Mouse (Mus musculus): ENCODE results near the gene Sema6d. TPM values are rescaled to one million over a fixed set of nuclear protein-coding genes. Genes with fewer than 3 reads are reported as not detected.

The Sema6d gene
- total RNA-seq, 4 experiments from 2014 or later = 53.5 to 59.6 (median 57.7) TPM

DNA sequence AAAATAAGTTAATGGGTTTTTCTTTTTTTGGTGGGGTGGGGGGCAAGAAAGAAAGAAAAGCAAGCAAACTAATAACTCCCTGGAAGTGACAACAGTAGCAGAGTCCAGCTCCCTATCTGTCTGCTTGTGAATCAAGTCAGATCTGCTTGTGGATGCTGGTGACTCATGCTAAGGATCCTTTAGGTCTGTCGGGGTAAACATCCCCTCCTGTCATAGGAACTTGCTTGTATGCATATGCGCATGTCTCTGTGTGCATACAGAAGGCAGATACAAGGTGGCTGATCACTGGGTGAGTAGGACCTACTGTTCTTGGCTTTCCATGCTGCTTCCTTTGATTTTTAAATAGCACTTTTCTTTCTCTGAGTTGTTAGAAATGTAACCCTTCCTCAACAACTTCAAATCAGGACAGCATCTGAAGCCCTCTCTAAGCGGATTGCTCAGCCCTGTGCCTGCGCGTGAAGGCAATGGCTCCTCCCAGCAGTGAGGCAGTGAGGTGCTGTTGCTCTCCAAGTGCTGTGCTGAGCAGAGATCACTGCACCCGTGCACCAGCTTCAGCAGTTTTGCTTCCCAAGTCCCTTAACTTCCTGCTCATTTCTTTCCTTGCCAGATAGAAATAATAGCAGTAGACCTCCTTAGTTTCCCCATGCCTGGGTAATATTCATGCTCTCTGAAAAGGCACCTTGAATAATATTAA is 550.9 kb downstream of the Sema6d start:
- DNase-seq (ENCODE audit: low spot score in 2 of 2) = no peak

DNA sequence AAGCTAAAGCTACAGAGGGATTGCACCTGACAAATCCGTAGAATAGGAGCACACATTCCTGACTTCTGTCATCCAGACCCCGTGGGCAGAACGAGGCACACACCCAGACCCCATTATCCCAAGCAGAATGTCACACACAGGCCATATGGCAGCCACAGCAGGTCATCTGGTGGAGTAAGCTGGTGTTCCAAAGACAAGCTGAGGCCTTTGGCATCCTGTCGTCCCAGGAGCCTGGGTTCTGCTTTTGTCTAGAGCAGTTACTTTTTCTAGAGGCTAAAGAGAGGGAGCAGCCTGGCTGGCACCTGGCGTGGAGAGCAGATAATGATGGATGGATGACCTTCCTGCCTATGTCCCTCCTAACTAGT is 551.4 kb downstream of the Sema6d start:
- DNase-seq (ENCODE audit: low spot score in 2 of 2) = no peak

DNA sequence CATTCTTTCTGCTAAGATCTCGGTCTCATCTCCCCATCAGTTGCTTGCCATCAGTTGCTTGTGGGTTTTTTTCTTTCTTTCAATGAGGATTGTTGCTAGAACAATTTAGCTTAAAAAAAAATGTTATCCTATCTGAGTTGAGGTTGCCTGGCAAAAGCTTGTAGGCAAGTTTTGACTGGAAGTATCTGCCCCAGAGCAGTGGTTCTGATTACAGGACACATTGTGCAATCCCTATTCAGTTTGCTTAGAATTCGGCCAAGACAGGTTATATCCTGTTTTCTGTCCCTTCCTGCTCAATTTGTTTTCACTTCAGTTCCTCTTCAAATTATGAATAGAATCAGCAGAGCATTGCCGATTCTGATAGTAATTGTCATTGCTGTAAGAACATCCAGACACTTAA is 552.4 kb downstream of the Sema6d start:
- DNase-seq (ENCODE audit: low spot score in 2 of 2) = no peak

DNA sequence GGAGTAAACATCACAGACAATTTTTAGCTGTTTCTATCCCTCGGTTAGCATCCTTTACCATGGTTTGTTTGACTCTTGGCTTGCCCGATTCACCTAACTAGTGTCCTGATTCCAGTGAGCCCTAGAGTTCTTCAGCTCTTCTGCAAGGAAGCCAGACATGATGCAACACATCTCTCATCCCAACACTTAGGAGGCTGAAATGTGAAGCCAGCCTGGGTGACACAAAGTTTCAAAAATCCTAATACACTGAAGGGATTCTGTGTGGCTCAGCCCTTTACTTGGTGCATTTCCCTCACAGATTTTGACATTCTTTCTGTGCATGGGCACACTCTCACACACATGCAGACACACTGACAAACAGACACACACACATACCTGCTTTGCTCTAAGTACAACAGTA is 560.8 kb downstream of the Sema6d start:
- DNase-seq (ENCODE audit: low spot score in 2 of 2) = no peak

DNA sequence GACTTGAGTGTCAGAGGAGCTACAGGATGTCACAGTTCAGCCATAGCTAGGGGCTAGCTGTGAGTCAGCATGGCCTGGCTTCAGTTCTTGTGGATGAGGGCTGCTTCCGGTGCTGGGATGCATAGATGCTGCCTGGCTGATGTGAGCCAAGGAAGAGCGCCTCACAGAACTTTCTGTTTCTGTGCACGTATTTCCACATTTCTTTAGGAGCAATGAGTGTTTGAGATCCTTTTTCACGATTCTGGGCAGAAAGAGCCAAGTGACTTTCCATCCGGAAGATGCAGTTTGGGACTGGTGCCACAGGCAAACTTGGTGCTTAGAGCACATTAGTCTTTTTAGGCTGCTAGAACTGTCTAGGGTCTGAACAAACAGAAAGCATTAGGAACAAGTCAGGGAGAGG is 561.4 kb downstream of the Sema6d start:
- no peak for DNase-seq (ENCODE audit: low spot score in 2 of 2)

- no peak for DNase-seq (ENCODE audit: low spot score in 2 of 2)
Measured at GRCm38 (mm10) chr2:124653161-124653560, 563.4 kb downstream of the Sema6d start.

GRCm38 (mm10) chr2:124657358-124657757 is 567.6 kb downstream of the Sema6d start:
- DNase-seq (ENCODE audit: low spot score in 2 of 2) = no peak

DNA sequence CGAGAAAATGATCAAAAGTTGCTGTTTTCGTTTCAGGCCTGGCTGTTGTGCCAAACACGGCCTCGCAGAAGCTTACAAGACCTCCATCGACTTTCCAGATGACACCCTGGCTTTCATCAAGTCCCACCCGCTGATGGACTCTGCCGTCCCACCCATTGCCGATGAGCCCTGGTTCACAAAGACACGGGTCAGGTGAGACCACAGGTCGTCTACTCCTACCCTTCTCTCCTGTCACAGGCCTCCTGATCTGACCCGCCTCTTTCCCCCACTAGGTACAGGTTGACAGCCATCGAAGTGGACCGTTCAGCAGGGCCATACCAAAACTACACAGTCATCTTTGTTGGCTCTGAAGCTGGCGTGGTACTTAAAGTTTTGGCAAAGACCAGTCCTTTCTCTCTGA is 568.6 kb downstream of the Sema6d start:
- no peak for DNase-seq (ENCODE audit: low spot score in 2 of 2)

GRCm38 (mm10) chr2:124659601-124660000 is 569.8 kb downstream of the Sema6d start:
- DNase-seq (ENCODE audit: low spot score in 2 of 2) = no peak

DNA sequence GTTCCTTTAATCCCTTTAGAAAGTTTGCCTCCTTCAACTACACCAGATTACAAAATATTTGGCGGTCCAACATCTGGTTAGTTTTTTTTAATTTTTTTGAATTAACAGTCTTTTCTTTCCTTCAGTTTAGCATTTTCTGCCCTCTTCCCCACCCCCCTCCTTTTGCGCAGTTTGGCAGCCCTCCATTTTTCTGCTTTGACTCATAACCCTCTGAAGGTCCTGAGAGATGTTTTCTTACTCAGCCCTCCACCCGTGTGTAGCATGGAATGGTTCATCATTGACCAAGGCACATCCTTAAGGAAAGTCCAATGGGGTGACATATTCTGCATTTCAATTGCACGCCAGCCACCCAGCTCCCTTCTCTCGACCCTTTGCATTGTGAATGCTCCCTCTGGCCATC is 570.9 kb downstream of the Sema6d start:
- DNase-seq (ENCODE audit: low spot score in 2 of 2) = no peak

- DNase-seq (ENCODE audit: low spot score in 2 of 2) = no peak
Measured at GRCm38 (mm10) chr2:124661316-124661715, 571.5 kb downstream of the Sema6d start.

GRCm38 (mm10) chr2:124662257-124662656 is 572.5 kb downstream of the Sema6d start:
- DNase-seq (ENCODE audit: low spot score in 2 of 2) = no peak

DNA sequence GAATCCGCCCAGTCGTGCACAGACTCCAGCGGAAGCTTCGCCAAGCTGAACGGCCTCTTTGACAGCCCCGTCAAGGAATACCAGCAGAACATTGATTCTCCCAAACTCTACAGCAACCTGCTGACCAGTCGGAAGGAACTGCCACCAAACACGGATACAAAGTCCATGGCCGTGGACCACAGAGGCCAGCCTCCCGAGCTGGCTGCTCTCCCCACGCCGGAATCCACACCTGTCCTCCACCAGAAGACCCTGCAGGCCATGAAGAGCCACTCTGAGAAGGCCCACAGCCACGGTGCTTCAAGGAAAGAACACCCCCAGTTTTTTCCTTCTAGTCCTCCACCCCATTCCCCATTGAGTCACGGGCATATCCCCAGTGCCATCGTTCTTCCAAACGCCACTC is 574.4 kb downstream of the Sema6d start:
- no peak for DNase-seq (ENCODE audit: low spot score in 2 of 2)

DNA sequence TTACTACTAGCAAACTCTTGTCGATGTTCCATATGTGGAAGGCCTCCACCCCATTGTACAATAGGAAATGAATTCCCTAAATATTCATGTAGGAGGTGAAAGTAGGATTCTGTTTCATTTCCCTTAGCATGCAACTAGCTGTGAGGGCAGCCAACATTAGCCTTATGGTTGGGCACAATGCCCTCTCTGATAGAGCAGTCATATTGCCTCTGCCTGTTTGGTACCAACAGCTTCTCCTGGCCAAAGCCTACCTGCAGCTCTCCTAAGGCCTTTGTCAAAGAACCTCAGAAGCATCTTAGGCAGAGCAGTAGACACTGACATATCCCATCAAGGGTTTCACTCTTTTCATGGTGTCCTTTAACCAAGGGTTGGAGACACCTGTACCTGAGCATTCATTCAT is 578.7 kb downstream of the Sema6d start:
- DNase-seq (ENCODE audit: low spot score in 2 of 2) = no peak

DNA sequence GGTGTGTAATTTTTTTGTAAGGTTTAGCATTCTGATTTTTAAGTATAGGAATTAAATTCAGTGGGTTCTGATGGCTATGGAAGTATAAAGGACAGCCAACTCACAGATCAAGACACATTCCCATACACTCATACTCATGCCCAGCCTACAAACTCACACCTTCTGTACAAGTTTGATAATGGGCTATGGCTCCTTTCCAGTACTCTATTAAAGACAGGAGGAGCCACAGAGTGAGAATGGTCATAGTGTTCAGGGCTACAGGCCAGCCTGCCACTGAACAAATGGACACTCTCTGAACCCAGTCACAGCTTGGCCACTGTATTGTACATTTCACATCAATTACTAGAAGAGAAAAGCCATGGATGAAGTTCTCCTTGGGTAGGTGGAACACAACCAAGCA is 583.3 kb downstream of the Sema6d start:
- no peak for DNase-seq (ENCODE audit: low spot score in 2 of 2)

- no peak for DNase-seq (ENCODE audit: low spot score in 2 of 2)
Measured at GRCm38 (mm10) chr2:124684481-124684901, 594.7 kb downstream of the Sema6d start.

- DNase-seq (ENCODE audit: low spot score in 2 of 2) = no peak
Measured at GRCm38 (mm10) chr2:124690372-124690771, 600.6 kb downstream of the Sema6d start.

DNA sequence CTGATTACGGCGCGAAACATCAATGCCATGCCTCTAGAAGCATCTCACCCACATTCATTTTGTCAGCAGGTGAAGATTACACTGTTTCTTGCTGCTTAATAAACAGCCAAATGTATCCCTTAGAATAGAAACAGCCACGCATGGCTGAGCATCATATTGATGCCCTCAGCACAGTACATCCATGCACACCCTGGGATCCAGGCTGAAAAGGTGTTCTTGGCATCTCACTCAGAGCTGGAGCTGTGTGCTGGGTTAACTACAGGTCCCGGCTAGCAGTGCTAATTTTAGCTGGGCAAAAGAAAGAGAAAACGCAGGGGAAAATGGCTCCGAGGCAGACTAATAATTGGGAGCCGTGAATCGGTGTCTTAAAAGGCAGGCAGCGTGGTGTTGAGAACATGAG is 612.9 kb downstream of the Sema6d start:
- DNase-seq (ENCODE audit: low spot score in 2 of 2) = no peak

GRCm38 (mm10) chr2:124704922-124705321 is 615.2 kb downstream of the Sema6d start:
- DNase-seq (ENCODE audit: low spot score in 2 of 2) = no peak

- DNase-seq (ENCODE audit: low spot score in 2 of 2) = no peak
Measured at GRCm38 (mm10) chr2:124705806-124706205, 616.0 kb downstream of the Sema6d start.

DNA sequence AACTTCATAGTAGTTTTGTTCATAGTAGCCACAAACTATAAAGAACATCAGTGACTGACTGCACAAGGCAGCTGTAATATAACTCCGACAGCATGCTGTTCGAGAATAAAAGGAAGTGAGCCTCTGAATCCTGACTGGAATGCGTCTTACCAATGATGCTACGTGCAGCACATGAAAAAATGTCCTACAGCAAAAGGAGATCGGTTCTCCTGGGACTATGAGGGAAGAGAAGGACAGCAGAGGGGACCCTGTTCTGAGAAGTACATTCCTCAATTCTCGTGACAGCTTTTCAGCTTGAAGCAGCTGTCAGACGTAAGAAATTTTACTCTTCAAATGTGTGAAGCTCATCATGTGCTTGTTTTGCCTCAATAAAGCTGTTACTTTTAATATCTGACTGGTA is 617.1 kb downstream of the Sema6d start:
- DNase-seq (ENCODE audit: low spot score in 2 of 2) = no peak
